Mouse (Mus musculus) kidney, adult 2 months (tissue): ENCODE measurements around the gene Pou6f1.

Experiments used
- CTCF ChIP-seq: fragments of 200-500 bp; conservative IDR thresholded peaks from 2 replicates; pipeline ENCODE4 v1.5.1; 2011; ENCODE audit warnings: low read depth, mild to moderate bottlenecking, control low read depth, low read length, moderate library complexity, mixed read lengths; ENCODE audit not compliant: insufficient read depth, insufficient read length
- POLR2A ChIP-seq: fragments of 200-500 bp; IDR thresholded peaks from one replicate; pipeline ENCODE4 v1.6.1; 2011; ENCODE audit warnings: low read depth, low read length, control low read depth

DNA sequence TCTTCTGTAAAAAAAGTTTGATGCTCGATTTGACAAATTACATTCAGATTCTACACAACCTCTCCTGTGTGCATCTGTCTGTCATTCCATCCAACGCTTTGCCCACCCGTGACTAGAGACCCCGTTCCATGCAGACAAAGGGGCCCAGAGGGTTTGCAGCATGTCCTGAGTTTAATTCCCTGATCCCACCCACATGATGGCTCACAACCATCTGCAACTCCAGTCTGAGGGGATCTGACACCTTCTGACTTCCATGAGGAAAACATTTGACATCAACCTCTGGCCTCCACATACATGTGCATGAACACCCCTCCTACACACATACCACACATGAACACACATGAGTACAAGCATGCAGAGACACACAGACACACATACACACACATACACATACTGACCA lies 58.4 kb downstream of the Pou6f1 start:
- TF ChIP-seq CTCF (no peak), POLR2A (no peak)
